Mouse (Mus musculus): Measurements from ENCODE around the gene Tex22.
A peak's percentile ranks its signal among the peaks of the same experiment; 100 is the strongest.

Tex22 gene

DNA sequence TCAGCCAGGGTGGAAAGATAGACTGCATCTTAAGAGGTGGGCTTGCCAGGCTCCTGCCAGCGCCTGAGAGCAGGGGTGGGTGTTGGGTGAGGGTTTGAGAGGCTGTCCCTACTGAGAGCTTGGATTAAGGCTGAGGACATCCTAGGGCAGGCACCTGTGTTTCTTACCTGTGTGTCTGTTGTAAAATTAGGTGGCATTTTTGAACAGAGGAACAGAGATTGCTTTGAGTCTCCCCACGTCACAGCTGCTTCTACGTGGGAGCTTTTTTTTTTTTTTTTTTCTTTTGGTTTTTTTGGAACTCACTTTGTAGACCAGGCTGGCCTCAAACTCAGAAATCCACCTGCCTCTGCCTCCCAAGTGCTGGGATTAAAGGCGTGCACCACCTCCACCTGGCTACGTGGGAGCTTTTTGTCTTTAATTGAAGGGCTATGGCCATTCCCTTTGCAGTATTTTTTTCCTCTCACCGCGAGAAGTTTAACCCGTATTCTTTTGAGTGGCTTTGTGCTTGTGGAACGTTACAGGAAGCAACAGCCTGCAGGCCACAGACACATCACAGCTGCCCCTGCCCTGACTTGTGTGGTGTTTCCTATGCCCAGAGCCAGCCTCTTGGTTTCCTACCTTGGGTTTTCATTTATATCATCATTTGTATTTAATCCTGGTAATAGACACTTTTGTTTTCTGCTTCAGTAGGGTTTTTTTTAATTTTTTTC is 27.1 kb downstream of the Tex22 start:
- no peak for DNase-seq (ENCODE audit: extremely low read depth, low read depth)

DNA sequence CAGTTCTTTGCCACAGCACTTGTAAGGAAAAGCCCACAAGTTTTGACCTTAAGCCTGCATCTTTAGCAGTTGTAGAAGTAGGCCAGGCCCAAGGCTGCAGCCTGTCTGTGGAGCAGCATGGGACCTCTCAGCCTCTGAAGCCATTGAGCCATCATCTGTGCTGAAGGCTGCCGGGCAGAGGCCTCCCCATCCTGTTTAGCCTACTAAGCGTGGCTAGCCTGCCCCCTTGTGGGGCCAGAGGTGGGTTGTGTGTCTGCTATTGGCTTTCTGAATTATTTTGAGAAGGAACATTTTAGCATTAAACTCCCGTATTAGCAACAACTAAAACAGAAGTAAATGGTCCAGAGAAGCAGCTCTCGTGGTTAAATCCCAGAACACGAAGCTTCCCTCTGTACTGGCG is 28.2 kb downstream of the Tex22 start:
- peak; percentile 53 for DNase-seq (ENCODE audit: extremely low read depth, low read depth)

- DNase-seq (ENCODE audit: extremely low read depth, low read depth) = no peak
Observed at GRCm38 (mm10) chr12:113103846-113104451, 29.6 kb downstream of the Tex22 start.

GRCm38 (mm10) chr12:113106386-113106785 is 32.1 kb downstream of the Tex22 start:
- DNase-seq (ENCODE audit: extremely low read depth, low read depth) = no peak

GRCm38 (mm10) chr12:113107431-113108124 is 33.3 kb downstream of the Tex22 start:
- DNase-seq (ENCODE audit: extremely low read depth, low read depth) = peak; percentile 99

DNA sequence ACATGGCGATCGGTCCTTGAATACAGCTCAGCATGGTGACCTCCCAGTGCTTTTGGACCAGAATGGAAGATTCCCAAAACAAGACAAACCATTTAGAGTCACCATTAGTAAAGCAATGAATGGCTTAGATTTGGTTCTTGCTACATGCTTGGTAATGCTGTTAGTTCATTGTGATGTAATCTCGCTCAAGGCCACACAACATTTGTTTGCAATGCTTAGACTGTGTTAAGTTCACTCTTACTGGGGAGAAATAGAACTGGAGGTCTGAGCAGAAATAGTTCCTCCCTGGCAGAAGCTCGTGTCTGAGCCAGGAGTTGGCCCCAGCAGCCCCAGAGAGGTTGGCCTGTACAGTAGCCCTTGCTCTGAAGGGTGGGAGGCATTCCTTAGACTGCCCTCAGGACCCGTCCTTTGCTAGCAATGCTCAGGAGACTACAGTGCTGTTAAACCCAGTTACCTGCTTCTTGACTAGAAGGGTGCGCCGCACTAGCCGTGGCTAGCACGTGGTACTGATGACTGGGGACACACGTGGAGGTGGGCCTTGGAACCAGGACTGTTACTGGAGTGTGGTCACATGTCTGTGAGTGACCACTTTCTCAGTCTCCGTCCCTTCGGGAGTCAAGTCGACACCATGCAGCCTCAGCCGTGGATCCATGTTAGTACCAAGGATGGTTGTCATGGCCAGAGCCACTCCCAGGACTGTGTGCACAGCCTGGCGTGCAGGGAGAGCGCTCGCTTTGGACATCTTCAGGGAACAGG is 34.4 kb downstream of the Tex22 start:
- DNase-seq (ENCODE audit: extremely low read depth, low read depth) = no peak

GRCm38 (mm10) chr12:113109801-113110200 is 35.5 kb downstream of the Tex22 start:
- DNase-seq (ENCODE audit: extremely low read depth, low read depth) = no peak

DNA sequence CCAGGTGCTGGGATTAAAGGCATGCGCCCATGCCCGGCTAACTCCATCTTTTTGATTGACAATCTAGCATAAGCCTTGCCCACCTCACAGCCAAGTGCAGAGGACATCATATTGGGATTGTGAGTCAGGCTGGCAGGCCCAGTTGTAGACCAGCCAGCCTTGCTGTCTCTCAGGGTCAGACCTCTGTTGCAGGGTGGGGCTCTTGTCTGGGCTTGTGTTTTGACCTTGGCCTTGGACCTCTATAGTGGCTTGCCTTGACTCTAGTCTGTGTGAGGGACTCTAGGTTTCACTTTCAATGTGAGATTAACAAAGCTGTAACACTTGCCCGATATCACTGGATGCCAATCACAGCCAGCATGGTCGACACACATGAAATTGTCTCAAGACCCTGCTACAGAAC is 39.8 kb downstream of the Tex22 start:
- DNase-seq (ENCODE audit: extremely low read depth, low read depth) = no peak

GRCm38 (mm10) chr12:113114856-113115538 is 40.7 kb downstream of the Tex22 start:
- no peak for DNase-seq (ENCODE audit: extremely low read depth, low read depth)

DNA sequence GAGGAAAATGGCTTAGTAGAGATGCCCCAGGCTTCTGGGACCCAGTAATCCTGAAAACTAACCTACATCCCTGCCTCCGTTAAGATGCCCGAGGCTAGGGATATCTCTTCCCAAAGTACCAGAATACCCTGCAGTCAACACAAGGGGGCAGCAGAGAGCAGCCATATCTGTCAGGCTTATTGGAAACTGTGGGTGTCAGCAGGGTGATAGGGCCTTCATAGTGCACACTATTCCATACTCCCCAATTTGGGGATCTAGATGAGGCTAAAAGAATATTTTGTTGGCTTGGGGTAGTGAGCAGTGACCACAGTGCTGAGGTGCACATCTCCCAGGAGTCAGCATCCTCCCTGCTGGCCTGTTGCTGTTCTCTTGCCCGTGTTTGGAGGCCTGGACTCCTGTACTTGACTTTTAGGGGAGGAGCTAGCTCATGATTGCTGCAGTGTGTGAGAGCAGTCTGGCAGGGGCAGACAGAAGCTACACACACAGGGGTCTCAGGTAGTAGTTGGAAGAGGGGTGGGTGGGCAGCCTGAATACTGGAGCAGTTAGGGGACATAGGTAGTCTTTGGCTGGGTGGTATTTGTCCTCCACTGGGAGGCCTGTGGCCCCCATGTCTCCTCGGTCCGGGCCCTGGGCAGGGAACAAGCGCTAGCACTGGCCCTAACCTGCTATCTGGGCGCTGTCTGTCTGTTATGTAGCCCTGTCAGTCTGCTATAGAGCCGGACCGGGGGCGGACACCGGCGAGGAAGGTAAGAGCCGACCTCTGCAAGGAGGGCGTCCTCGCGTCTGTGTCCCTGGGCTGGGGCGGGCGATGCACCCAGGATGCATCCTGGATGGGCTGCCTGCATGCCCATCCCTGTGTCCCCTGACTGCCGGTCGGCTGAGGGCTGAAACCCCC is 45.5 kb downstream of the Tex22 start:
- peak; percentile 71 for DNase-seq (ENCODE audit: extremely low read depth, low read depth)

DNA sequence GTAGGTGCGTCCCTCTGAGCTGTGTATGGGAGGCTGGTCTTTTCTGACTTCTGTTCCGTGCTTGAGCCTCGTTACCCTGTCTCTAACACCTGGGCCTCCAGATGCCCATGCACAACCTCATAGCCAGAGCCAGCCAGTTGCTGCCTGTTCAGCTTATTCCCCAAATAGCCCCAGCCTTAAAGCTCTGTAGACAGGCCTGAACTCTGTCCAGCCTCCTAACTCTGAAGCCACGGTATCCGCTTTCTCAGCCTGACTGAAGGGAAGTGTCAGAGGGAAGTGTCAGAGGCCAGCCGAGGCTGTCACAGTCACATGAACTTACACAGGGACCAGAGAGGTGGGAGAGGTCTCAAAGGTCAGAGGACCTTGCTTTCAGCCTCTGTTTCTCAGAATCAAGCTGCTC is 50.4 kb downstream of the Tex22 start:
- DNase-seq (ENCODE audit: extremely low read depth, low read depth) = no peak

GRCm38 (mm10) chr12:113130732-113131131 is 56.4 kb downstream of the Tex22 start:
- DNase-seq (ENCODE audit: extremely low read depth, low read depth) = no peak

DNA sequence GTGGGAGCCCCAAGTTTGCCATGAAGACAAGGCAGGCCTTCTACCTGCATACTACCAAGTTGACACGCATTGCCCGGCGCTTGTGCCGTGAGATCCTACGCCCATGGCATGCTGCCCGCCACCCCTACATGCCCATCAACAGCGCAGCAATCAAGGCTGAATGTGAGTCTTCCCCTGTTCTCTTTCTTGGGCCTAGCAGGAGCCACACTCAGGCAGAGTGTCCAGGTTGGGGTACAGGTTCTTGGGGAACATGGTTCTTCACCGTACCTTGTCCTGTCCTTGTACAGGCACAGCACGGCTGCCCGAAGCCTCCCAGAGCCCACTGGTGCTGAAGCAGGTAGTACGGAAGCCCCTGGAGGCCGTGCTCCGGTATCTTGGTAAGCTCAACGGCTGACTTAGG is 57.3 kb downstream of the Tex22 start:
- no peak for DNase-seq (ENCODE audit: extremely low read depth, low read depth)

GRCm38 (mm10) chr12:113132567-113132966 is 58.3 kb downstream of the Tex22 start:
- DNase-seq (ENCODE audit: extremely low read depth, low read depth) = no peak

DNA sequence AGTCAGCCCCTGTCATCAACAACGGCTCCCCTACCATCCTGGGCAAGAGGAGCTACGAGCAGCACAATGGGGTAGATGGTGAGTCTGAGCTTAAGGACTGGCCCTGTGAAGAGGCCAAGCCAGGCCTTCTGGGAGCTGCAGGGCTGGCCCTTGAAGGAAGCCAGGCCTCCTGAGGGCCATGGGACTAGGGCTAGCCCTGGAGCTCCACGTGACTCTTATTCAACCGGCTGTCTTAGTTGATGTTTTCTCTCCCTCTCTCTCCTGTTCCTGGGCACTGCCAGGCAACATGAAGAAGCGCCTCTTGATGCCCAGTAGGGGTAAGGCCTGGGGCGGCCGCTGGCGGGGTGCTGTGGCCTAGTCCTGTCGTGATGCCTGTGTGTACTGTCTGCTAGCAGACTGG is 59.0 kb downstream of the Tex22 start:
- DNase-seq (ENCODE audit: extremely low read depth, low read depth) = no peak

GRCm38 (mm10) chr12:113133861-113134403 is 59.6 kb downstream of the Tex22 start:
- no peak for DNase-seq (ENCODE audit: extremely low read depth, low read depth)

- no peak for DNase-seq (ENCODE audit: extremely low read depth, low read depth)
Observed at GRCm38 (mm10) chr12:113134502-113134901, 60.2 kb downstream of the Tex22 start.

DNA sequence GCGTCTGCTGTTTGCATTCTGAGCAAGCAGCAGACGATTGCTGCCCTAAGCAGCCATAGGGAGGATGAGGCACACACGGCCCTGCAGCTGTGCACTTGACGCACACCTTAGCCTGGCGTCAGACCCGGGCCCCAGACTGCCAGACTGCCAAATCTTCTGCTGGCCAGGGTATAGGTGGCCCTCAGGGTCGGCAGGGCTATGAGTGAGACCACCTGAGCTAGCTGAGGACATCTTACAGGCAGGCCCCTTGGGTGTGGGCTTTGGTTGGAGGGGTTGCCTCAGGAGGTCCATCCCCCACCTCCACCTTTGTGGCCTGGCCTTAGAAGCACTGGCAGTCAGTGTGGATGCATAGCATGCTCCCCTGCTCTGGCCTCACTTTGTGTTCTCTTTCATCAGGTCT is 61.1 kb downstream of the Tex22 start:
- no peak for DNase-seq (ENCODE audit: extremely low read depth, low read depth)

- DNase-seq (ENCODE audit: extremely low read depth, low read depth) = no peak
Observed at GRCm38 (mm10) chr12:113136492-113137020, 62.3 kb downstream of the Tex22 start.

All from MEL-GATA-1-ER (cell line).